Mouse (Mus musculus): ENCODE measurements at regions not wholly inside any gene's neighbourhood (a gene's known extent, or its start where the extent isn't known, plus 50 kb on each side); places are given as distances from the start of the nearest gene placed in this dataset.

- intact Hi-C loops (cut with DNase I), result no loop called here
Observed at GRCm38 (mm10) chr1:190316175-190316574, 145.7 kb upstream of the Prox1 start.

- intact Hi-C loops (cut with DNase I), result no loop called here
Observed at GRCm38 (mm10) chr1:190309831-190310230, 139.3 kb upstream of the Prox1 start.

- intact Hi-C loops (cut with DNase I), result no loop called here
Observed at GRCm38 (mm10) chr1:190307751-190308150, 137.2 kb upstream of the Prox1 start.

- intact Hi-C loops (cut with DNase I), result no loop called here
Observed at GRCm38 (mm10) chr1:190297666-190298327, 127.3 kb upstream of the Prox1 start.

- intact Hi-C loops (cut with DNase I), result no loop called here
Observed at GRCm38 (mm10) chr1:190290061-190290460, 119.5 kb upstream of the Prox1 start.

GRCm38 (mm10) chr1:190286481-190287145 is 116.1 kb upstream of the Prox1 start:
- intact Hi-C loops (cut with DNase I), result no loop called here

GRCm38 (mm10) chr1:190285636-190286035 is 115.1 kb upstream of the Prox1 start:
- intact Hi-C loops (cut with DNase I), result no loop called here

GRCm38 (mm10) chr1:190285049-190285448 is 114.5 kb upstream of the Prox1 start:
- intact Hi-C loops (cut with DNase I), result no loop called here

GRCm38 (mm10) chr1:190284138-190284537 is 113.6 kb upstream of the Prox1 start:
- intact Hi-C loops (cut with DNase I), result no loop called here

GRCm38 (mm10) chr1:190280081-190280858 is 109.8 kb upstream of the Prox1 start:
- intact Hi-C loops (cut with DNase I), result no loop called here

- intact Hi-C loops (cut with DNase I), result no loop called here
Observed at GRCm38 (mm10) chr1:190274911-190275310, 104.4 kb upstream of the Prox1 start.

- intact Hi-C loops (cut with DNase I), result no loop called here
Observed at GRCm38 (mm10) chr1:190270784-190271385, 100.4 kb upstream of the Prox1 start.

- intact Hi-C loops (cut with DNase I), result loop anchor here (10.0 kb wide), 1 partner anchor 94 kb away; the partner anchor contains the start of gene Prox1
Observed at GRCm38 (mm10) chr1:190269181-190269580, 98.7 kb upstream of the Prox1 start.

GRCm38 (mm10) chr1:190265085-190265780 is 94.7 kb upstream of the Prox1 start:
- intact Hi-C loops (cut with DNase I), result loop anchor here (10.0 kb wide), 1 partner anchor 90 kb away; the partner anchor contains the start of gene Prox1

- intact Hi-C loops (cut with DNase I), result loop anchor here (10.0 kb wide), 1 partner anchor 90 kb away; the partner anchor contains the start of gene Prox1
Observed at GRCm38 (mm10) chr1:190264501-190264900, 94.0 kb upstream of the Prox1 start.

GRCm38 (mm10) chr1:190263620-190264019 is 93.1 kb upstream of the Prox1 start:
- intact Hi-C loops (cut with DNase I), result loop anchor here (10.0 kb wide), 1 partner anchor 89 kb away; the partner anchor contains the start of gene Prox1

- intact Hi-C loops (cut with DNase I), result no loop called here
Observed at GRCm38 (mm10) chr1:190259576-190259975, 89.1 kb upstream of the Prox1 start.

- intact Hi-C loops (cut with DNase I), result no loop called here
Observed at GRCm38 (mm10) chr1:190250574-190251246, 80.2 kb upstream of the Prox1 start.

- intact Hi-C loops (cut with DNase I), result no loop called here
Observed at GRCm38 (mm10) chr1:190242526-190242925, 72.0 kb upstream of the Prox1 start.

GRCm38 (mm10) chr1:190239796-190240195 is 69.3 kb upstream of the Prox1 start:
- intact Hi-C loops (cut with DNase I), result no loop called here

All from adrenal gland (tissue).